Comparison of ENCODE assay signal across 22 mouse cellular contexts in genomic region chr7:88187555-88187954, GRCm38 (mm10).
DNase-seq lines count a peak whose midpoint lies in the region; ATAC-seq and TF ChIP-seq lines count a peak whose summit lies in the region.
"Had no signal": no experiment of that assay in that cellular context is flagged by ENCODE, and none has a peak within 500 bp of the region (broad histone marks: within the 10 kb centered on the region; RNA-seq: fewer than 3 reads in every experiment).

No protein-coding gene starts in this region.

- H3K9ac ChIP-seq in forebrain, embryonic 15.5 days (replicated peaks) = no peak overlapping the region
- no peak overlapping the region for H3K9ac ChIP-seq in lung, embryonic 14.5 days
- H3K9ac ChIP-seq: embryonic facial prominence, embryonic 12.5 days; heart, embryonic 15.5 days; hindbrain, embryonic 14.5 days had no signal

- TF ChIP-seq CTCF in lung, embryonic 14.5 days (IDR thresholded peaks at IDR 0.05; ENCODE audit: low read depth) = no peak

- H3K36me3 ChIP-seq in forebrain, embryonic 15.5 days = no peaks in the 10 kb centered on the region
- no peaks in the 10 kb centered on the region for H3K36me3 ChIP-seq in forebrain, embryonic 10.5 days (replicated peaks)
- H3K36me3 ChIP-seq in lung, embryonic 14.5 days (ENCODE audit: insufficient read depth) = no peaks in the 10 kb centered on the region
- H3K36me3 ChIP-seq: embryonic facial prominence, embryonic 12.5 days; G1E; heart, embryonic 10.5 days; heart, embryonic 15.5 days; hindbrain, embryonic 10.5 days had no signal

- no peak overlapping the region for H3K4me3 ChIP-seq in forebrain, embryonic 15.5 days
- H3K4me3 ChIP-seq in forebrain, embryonic 10.5 days = no peak overlapping the region
- no peak overlapping the region for H3K4me3 ChIP-seq in lung, embryonic 14.5 days (ENCODE audit: low read depth, low read length)
- H3K4me3 ChIP-seq: embryonic facial prominence, embryonic 12.5 days; heart, embryonic 10.5 days; heart, embryonic 15.5 days; hindbrain, embryonic 10.5 days had no signal

- peak; percentile 81 for ATAC-seq in forebrain, embryonic 15.5 days (replicated peaks)
- ATAC-seq in lung, embryonic 14.5 days (ENCODE audit: insufficient read depth) = no peak
- ATAC-seq: CD4-positive, CD25-positive, alpha-beta regulatory T cell, adult 4 months had no signal

- H3K9me3 ChIP-seq in forebrain, embryonic 15.5 days = no peaks in the 10 kb centered on the region
- H3K9me3 ChIP-seq in forebrain, embryonic 10.5 days = no peaks in the 10 kb centered on the region
- H3K9me3 ChIP-seq in lung, embryonic 14.5 days (ENCODE audit: low read depth, low read length) = no peaks in the 10 kb centered on the region
- H3K9me3 ChIP-seq: embryonic facial prominence, embryonic 12.5 days; G1E; heart, embryonic 10.5 days; heart, embryonic 15.5 days; hindbrain, embryonic 10.5 days had no signal

- 59% methylated on average over 2 of the region's 2 CpGs for WGBS in forebrain, embryonic 15.5 days
- 94% methylated on average over 2 of the region's 2 CpGs for WGBS in forebrain, embryonic 10.5 days
- WGBS in lung, embryonic 14.5 days = 38% methylated on average over 2 of the region's 2 CpGs

- DNase-seq in cerebellum, postnatal 10 days = peak; percentile 43 to 66
- no peak for DNase-seq in cerebellum, postnatal 25 days
- DNase-seq in forebrain, embryonic 10.5 days (ENCODE audit: extremely low spot score, low spot score) = no peak
- DNase-seq in lung, embryonic 14.5 days = peak; percentile 35
- DNase-seq in lung, postnatal 10 days = no peak
- DNase-seq in frontal cortex, postnatal 10 days (ENCODE audit: low spot score in 2 of 2) = no peak
- DNase-seq: adrenal gland, adult 8-10 months; adrenal gland, postnatal 36 days; B cell, adult 2 months; cerebellum, adult 18-20 months; cerebellum, adult 9-11 months; gastrocnemius, postnatal 10 days; heart, adult 18-20 months; kidney, adult 11 months had no signal

- H3K27ac ChIP-seq in forebrain, embryonic 15.5 days (replicated peaks) = no peak overlapping the region
- no peak overlapping the region for H3K27ac ChIP-seq in forebrain, embryonic 10.5 days
- no peak overlapping the region for H3K27ac ChIP-seq in lung, embryonic 14.5 days (ENCODE audit: low read depth)
- H3K27ac ChIP-seq: embryonic facial prominence, embryonic 12.5 days; heart, embryonic 10.5 days; heart, embryonic 15.5 days; hindbrain, embryonic 10.5 days; hindbrain, embryonic 14.5 days had no signal

- H3K27me3 ChIP-seq in forebrain, embryonic 15.5 days = no peaks in the 10 kb centered on the region
- H3K27me3 ChIP-seq in forebrain, embryonic 10.5 days (ENCODE audit: poor library complexity, severe bottlenecking) = no peaks in the 10 kb centered on the region
- H3K27me3 ChIP-seq in lung, embryonic 14.5 days (ENCODE audit: insufficient read depth, low read length) = no peaks in the 10 kb centered on the region
- H3K27me3 ChIP-seq: embryonic facial prominence, embryonic 12.5 days; heart, embryonic 15.5 days had no signal

- 0 out of 2 replicates have a peak, but pooled peaks cover 4% of the 10 kb centered on the region for H3K4me1 ChIP-seq in forebrain, embryonic 15.5 days
- H3K4me1 ChIP-seq in forebrain, embryonic 10.5 days = no peaks in the 10 kb centered on the region
- H3K4me1 ChIP-seq in lung, embryonic 14.5 days (ENCODE audit: insufficient read depth) = no peaks in the 10 kb centered on the region
- H3K4me1 ChIP-seq: embryonic facial prominence, embryonic 12.5 days; heart, embryonic 10.5 days; hindbrain, embryonic 10.5 days had no signal

- H3K4me2 ChIP-seq in forebrain, embryonic 15.5 days (replicated peaks) = no peak overlapping the region
- no peak overlapping the region for H3K4me2 ChIP-seq in lung, embryonic 14.5 days
- H3K4me2 ChIP-seq: embryonic facial prominence, embryonic 12.5 days; heart, embryonic 15.5 days; hindbrain, embryonic 14.5 days had no signal

Comparison
In these comparisons a context has a peak if more than half of its experiments do, and no peak if none do; other contexts are left out.
1. DNase-seq: peak in cerebellum, postnatal 10 days (2 of 2) and lung, embryonic 14.5 days (single experiment); none in cerebellum, postnatal 25 days (0 of 2), forebrain, embryonic 10.5 days (single experiment), lung, postnatal 10 days (single experiment) and frontal cortex, postnatal 10 days (0 of 2).